Mouse (Mus musculus) cerebellum, adult 2 months (tissue): ENCODE measurements around the gene Odf3l2.

ENCODE experiments used
- CTCF ChIP-seq: fragments of 200-500 bp; IDR thresholded peaks from 2 replicates; pipeline ENCODE4 v1.5.1; 2011; ENCODE audit warnings: low read depth, mild to moderate bottlenecking, control low read depth, low read length, moderate library complexity, borderline replicate concordance; ENCODE audit not compliant: insufficient read depth
- POLR2A ChIP-seq: fragments of 200-500 bp; IDR thresholded peaks from 2 replicates; pipeline ENCODE4 v1.6.1; 2011; ENCODE audit warnings: low read length, control low read depth, borderline replicate concordance; ENCODE audit not compliant: insufficient read depth

DNA sequence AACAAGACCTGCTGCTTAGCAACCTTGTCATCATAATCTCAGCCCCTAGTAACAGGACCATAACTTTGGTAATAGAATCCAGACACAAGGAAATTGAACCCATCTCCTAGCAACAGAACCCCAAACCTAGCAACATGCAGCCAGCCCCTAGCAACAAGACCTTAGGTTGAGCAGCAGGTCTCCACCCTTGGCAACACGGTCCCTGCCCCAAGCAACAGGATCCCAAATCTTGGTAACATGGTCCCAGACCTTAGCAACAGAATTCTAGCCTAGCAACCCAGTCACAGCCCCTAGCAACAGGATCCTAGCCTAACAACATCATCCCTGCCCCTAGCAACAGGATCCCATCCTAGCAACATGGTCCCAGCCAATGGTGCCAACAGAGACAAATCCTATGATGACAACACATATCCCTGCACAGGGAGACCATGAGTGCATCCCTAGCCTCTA, 9.4 kb upstream of the Odf3l2 start:
- TF ChIP-seq POLR2A, result no peak
- TF ChIP-seq CTCF, result no peak
